Mouse (Mus musculus) lung, adult 2 months (tissue): ENCODE measurements at regions not wholly inside any gene's neighbourhood (a gene's known extent, or its start where the extent isn't known, plus 50 kb on each side); places are given as distances from the start of the nearest gene placed in this dataset.

ENCODE experiments used
- DNase-seq: peaks from one replicate; pipeline ENCODE4 v3.0.0; 2022
- H3K4me1 ChIP-seq: fragments of 200-500 bp; 2 replicates; pipeline ENCODE4 v1.6.1; 2011; ENCODE audit warnings: low read length; ENCODE audit not compliant: control insufficient read depth, insufficient read depth
- H3K4me3 ChIP-seq: fragments of 200-500 bp; replicated peaks from 2 replicates; pipeline ENCODE3; 2011; ENCODE audit warnings: low read depth, mild to moderate bottlenecking, control low read depth, low read length; ENCODE audit errors: extremely low read depth
- CTCF ChIP-seq: fragments of 200-500 bp; IDR thresholded peaks from 2 replicates; pipeline ENCODE4 v1.5.1; 2011; ENCODE audit warnings: mild to moderate bottlenecking, low read length, control low read depth; ENCODE audit not compliant: insufficient read depth
- POLR2A ChIP-seq: fragments of 200-500 bp; IDR thresholded peaks from 2 replicates; pipeline ENCODE4 v1.6.1; 2011; ENCODE audit warnings: low read depth, mild to moderate bottlenecking, control low read depth, low read length, borderline replicate concordance; ENCODE audit errors: extremely low read depth
- WGBS: fragments of 180-500 bp; shearing (Covaris S2); methylation state at CpG from one replicate; pipeline ENCODE4 v1.1.7; 2018; 5-methylcytosine and 5-hydroxymethylcytosine counted together

DNA sequence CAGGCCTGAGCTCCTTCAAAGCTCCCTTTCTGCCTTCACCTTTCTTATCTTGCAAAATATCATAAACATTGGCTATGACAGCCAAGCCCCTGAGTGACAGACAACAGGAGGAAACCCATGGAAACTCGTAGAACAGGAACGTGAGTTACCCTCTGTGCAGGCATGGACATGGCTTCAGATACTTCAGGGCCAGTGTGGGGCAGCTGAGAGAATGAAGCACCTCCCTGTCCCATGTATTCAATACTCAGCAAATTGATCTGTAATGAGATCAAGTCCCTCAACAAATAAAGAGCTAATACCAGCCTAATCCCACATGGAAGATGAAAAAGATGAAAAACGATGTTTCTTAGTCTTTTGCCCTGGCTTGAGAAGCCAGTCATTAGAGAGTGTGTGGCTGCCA is 249.5 kb downstream of the Maf start:
- WGBS = 44% methylated on average over 3 of the region's 3 CpGs
- TF ChIP-seq POLR2A (no peak), CTCF (no peak)

DNA sequence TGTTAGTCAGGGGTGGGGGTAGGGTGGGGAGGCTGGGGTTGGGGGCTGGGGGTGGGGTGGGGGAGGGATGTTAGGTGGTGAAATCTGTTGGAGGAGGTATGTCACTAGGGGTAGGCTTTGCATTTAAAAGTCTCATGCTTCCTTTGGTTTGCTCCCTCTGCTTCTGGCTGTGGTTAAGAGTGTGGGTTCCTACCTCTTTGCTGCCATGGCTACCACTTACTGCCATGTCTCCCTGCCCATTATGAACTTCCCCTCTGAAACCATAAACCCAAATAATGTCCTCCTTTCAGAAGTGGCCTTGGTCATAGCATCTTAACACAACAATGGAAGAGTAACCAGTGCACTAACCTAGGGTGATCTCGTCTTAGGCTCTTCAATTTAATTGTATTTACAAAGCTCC is 256.8 kb downstream of the Maf start:
- 71% methylated on average over 1 of the region's 1 CpGs for WGBS
- DNase-seq = no peak
- H3K4me3 ChIP-seq = no peak overlapping the region
- H3K4me1 ChIP-seq = no peaks in the 10 kb centered on the region
- TF ChIP-seq CTCF (no peak), POLR2A (no peak)

More for the DNA sequence above, 249.5 kb downstream of the Maf start:
- no peak overlapping the region for H3K4me3 ChIP-seq
- DNase-seq = no peak
- H3K4me1 ChIP-seq = no peaks in the 10 kb centered on the region

GRCm38 (mm10) chr8:115448367-115448766 is 259.2 kb downstream of the Maf start:
- no peak overlapping the region for H3K4me3 ChIP-seq
- DNase-seq = no peak
- 73% methylated on average over 3 of the region's 3 CpGs for WGBS
- H3K4me1 ChIP-seq = no peaks in the 10 kb centered on the region
- no peak for TF ChIP-seq POLR2A
- TF ChIP-seq CTCF = no peak

GRCm38 (mm10) chr8:115444519-115444918 is 263.1 kb downstream of the Maf start:
- DNase-seq = no peak
- TF ChIP-seq POLR2A (no peak), CTCF (no peak)
- WGBS = 83% methylated on average over 5 of the region's 5 CpGs
- no peaks in the 10 kb centered on the region for H3K4me1 ChIP-seq
- no peak overlapping the region for H3K4me3 ChIP-seq

DNA sequence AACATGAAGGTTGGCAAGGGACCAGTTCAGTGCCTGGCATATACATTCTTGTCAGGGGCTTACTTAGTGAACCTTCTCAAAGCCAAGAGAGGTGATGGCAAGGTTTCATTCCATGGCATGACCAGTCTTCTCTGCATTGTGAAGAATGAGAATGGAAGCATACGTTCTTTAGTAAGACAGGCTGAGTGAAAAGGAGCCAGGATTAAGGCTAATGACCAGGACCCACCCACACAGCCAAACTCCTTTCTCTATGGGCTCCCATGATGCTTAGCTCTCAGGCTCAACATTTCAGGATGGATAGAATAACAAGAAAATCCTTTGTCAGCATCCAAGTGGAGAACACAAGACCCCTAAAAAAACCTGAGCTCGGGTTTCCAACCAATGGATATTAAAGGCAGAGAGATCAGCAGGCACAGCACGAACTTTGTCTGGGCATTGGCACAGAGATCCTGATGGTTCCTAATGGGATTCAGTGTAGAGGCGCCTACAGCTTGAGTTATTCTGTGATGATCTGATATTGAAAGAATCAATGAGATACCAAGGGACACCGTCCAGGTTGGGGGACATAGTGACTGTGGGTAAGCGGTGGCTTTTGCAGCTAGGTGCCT is 265.5 kb downstream of the Maf start:
- WGBS = 93% methylated on average over 6 of the region's 6 CpGs
- H3K4me3 ChIP-seq = no peak overlapping the region
- no peak for DNase-seq
- TF ChIP-seq POLR2A = no peak
- TF ChIP-seq CTCF = no peak
- no peaks in the 10 kb centered on the region for H3K4me1 ChIP-seq

DNA sequence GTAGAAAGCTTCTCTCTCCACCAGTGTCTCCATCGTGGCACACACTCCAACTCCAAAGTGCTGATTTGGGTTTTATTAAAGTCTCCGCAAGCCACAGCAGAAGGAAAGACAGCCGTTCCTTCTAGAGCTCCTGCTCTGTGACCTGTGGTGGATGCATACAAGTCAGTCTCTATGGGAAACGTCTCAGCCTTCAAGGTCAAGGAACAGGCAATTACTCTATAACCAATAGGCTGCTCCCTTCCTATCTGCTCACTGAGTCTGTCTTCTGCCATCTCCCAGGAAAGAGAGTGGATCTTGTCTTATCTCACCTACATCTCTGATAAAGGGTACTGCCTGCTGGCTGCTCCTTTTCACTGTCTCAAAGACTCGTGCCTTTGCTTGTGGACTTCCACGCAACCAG is 266.3 kb downstream of the Maf start:
- no peak for DNase-seq
- TF ChIP-seq CTCF (no peak), POLR2A (no peak)
- Histone ChIP-seq H3K4me3 (no peak overlapping the region), H3K4me1 (no peaks in the 10 kb centered on the region)
- 62% methylated on average over 6 of the region's 6 CpGs for WGBS

DNA sequence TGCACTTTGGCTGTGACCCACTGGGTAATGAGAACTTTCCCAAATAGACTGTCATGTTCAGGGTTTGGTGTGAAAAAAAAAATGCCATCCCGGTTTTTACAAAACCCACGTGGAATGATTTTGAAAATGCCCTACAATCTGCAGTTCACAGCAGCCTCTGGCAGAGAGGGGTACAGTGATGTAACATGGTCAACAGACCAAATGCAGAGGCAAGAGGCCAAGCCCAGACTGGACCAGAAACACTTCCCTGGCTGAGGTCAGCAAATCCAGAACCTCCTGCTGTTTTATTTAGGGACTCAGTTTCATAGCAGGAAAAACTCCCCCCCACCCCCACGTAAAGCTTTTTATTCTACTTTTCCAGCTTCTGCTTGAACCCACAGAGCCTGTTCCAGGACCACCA is 267.4 kb downstream of the Maf start:
- Histone ChIP-seq H3K4me1 (no peaks in the 10 kb centered on the region), H3K4me3 (no peak overlapping the region)
- DNase-seq = no peak
- 69% methylated on average over 3 of the region's 3 CpGs for WGBS
- TF ChIP-seq CTCF (no peak), POLR2A (no peak)

DNA sequence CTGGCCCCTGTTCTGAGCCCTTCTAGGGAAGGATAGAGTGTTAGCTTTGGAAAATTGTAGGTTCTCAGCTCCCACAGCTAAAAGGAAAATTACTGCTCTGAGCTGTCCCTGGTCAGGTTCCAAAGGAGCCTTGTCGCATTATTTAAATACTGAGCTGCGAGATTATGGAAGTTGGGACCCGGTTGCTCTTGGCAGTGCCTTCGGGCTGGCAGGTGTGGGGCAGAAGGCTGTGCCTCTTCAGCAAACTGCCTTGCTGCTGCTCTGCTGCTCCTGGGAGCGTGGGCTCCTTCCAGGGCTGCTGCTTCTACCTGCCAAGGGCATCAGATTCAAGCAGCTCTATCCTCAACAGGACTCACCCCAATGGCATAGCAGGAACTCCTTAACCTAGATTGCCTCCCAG is 268.1 kb downstream of the Maf start:
- WGBS = 67% methylated on average over 5 of the region's 5 CpGs
- Histone ChIP-seq H3K4me3 (no peak overlapping the region), H3K4me1 (no peaks in the 10 kb centered on the region)
- DNase-seq = no peak
- TF ChIP-seq POLR2A = no peak
- TF ChIP-seq CTCF = no peak

DNA sequence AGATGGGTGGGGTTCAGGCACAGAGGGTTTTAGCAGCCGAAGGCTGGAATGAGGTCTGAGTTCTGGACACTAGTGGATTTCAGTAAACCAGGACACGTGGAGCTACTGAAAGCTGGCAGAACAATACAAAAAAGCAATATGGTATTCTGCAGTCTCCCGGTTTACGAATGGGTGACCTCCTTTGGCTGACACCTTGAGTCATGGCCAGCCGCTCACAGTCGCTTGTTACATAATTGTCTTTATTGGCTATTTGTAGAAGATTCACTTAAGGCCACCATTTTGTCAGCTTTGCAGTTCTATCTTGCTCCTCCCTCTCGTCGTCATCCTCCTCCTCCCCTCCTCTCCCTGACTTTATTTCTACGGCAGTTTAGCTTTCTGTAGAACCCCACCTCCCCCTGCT is 269.6 kb downstream of the Maf start:
- DNase-seq = no peak
- WGBS = 82% methylated on average over 9 of the region's 9 CpGs
- TF ChIP-seq POLR2A = no peak
- no peak for TF ChIP-seq CTCF
- no peaks in the 10 kb centered on the region for H3K4me1 ChIP-seq
- no peak overlapping the region for H3K4me3 ChIP-seq

DNA sequence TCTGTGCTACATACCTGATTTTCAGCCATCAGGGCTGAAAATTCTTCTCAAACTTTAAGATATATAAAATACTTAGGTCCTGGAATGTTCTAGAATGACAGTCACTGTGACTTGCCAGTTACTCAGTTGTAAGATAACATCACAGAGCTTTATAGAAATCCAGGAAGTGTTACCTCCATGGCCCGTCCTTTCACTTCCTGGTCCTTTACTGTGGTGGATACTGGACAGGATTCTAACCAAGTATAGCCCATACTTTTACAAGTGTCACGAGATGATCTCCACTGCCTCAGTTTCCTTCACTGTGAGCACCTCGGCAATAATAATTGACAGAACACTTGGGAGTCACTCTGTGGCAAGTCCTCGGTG is 271.3 kb downstream of the Maf start:
- H3K4me3 ChIP-seq = no peak overlapping the region
- WGBS = 82% methylated on average over 4 of the region's 4 CpGs
- TF ChIP-seq POLR2A = no peak
- no peak for TF ChIP-seq CTCF
- H3K4me1 ChIP-seq = no peaks in the 10 kb centered on the region
- DNase-seq = no peak
